Mouse (Mus musculus): Measurements from ENCODE around the gene Bmp8b. TPM values are rescaled to one million over a fixed set of nuclear protein-coding genes. Genes with fewer than 3 reads are reported as not detected.
"Not testable (repeated sequence)": the region's sequence is repeated elsewhere in the genome, so short reads cannot be mapped to it uniquely, and the experiment has no call there.

Bmp8b gene
- total RNA-seq, 2 experiments from 2014 or later: 0.20 to 0.29 TPM

DNA sequence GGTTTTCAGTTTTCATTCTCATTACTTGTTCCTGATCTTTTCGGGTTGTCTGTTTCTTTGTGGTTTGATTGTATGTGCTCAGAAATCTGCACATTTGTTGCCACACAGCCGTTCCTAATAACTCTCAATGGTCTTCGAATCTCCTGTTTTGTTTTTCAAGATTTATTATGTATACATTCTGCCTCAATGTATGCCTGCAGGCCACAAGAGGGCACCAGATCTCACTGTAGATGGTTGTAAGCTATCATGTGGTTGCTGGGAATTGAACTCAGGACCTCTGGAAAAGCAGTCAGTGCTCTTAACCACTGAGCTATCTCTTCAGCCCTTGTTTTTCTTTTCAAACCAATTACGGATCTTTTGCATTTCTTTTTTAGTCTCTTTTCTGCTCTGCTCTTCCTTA is 18.6 kb upstream of the Bmp8b start:
- TF ChIP-seq CTCF (conservative IDR thresholded peaks at IDR 0.05): peak; percentile 51
- no peak for DNase-seq (ENCODE audit: low spot score in 2 of 2)

DNA sequence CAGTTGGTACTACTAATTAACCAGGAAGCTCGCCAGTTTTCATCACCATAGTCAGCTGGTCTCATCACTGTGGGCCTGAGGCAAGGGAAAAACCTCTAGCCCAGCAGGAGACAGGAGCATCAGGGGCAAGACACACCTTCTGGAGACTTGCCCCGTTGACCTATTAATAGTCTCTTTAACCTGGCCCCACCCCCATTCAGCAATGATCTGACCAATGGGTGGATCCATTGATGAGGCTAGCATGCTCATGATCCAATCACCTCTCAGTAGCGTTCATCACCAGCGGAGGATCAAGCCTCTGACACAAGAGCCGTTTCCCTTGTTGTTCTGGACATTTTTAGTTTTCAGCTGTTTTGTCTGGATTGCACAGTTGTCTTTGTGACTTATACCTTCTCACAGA is 12.3 kb upstream of the Bmp8b start:
- TF ChIP-seq CTCF (conservative IDR thresholded peaks at IDR 0.05): no peak
- Histone ChIP-seq H3K27ac (no peak overlapping the region), H3K4me3 (no peak overlapping the region)
- DNase-seq (ENCODE audit: low spot score in 2 of 2): no peak

More for the DNA sequence above, 18.6 kb upstream of the Bmp8b start:
- no peak overlapping the region for H3K4me3 ChIP-seq
- no peak overlapping the region for H3K27ac ChIP-seq

GRCm38 (mm10) chr4:123093064-123093776 is 11.7 kb upstream of the Bmp8b start:
- H3K27ac ChIP-seq: no peak overlapping the region
- no peak for DNase-seq (ENCODE audit: low spot score in 2 of 2)
- H3K4me3 ChIP-seq: no peak overlapping the region
- TF ChIP-seq CTCF (conservative IDR thresholded peaks at IDR 0.05): no peak

DNA sequence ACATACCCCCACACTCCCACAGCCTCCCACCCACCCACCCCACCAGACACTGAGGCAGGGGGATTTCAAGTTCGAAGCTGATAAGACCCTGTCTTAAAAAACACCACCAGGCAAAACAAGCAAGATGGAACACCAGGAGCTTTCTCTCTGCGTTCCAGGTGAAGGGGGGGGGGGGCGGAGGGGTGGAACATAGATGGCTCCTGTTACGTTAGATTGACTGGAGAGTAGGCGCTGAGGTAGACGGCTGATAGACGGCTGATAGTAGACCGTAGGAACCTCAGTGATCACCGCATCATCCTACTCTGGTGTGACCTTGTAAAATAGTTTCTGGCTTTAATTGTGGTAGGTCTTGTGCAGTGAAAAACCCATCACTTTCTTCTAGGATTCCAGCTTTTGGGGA is 11.1 kb upstream of the Bmp8b start:
- Histone ChIP-seq H3K27ac (no peak overlapping the region), H3K4me3 (no peak overlapping the region)
- DNase-seq (ENCODE audit: low spot score in 2 of 2): no peak
- no peak for TF ChIP-seq CTCF (conservative IDR thresholded peaks at IDR 0.05)

DNA sequence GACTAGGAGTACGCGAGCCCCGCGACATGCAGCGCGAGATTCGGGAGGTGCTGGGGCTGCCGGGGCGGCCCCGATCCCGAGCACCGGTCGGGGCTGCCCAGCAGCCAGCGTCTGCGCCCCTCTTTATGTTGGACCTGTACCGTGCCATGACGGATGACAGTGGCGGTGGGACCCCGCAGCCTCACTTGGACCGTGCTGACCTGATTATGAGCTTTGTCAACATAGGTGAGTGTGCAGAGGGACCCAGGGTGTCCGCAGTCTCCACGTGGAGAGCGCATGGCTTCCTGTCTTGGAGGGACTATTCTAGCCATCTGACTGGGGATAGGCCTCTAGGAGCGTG is 456 bp downstream of the Bmp8b start:
- Histone ChIP-seq H3K4me3 (no peak overlapping the region), H3K27ac (no peak overlapping the region)
- no peak for DNase-seq (ENCODE audit: low spot score in 2 of 2)
- TF ChIP-seq CTCF (conservative IDR thresholded peaks at IDR 0.05): no peak

DNA sequence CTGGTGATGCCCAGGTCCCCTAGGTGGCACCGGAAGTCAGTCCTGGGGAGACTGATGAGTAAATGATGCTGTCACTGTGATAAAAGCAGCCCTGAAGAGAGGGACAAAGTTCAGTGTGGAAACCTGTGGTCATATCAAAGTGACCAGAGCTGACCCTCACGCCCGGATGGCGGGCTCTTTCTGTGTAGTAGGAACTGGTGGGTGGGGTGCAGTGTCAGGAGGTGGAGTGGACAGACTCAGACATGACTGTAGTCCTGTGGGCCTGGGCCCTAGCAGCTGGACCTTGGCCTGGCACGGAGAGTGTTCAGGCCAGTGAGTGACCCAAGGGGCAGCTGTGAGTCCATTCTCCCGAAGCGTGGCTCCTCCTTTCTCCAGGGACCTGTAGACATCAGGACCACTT is 964 bp downstream of the Bmp8b start:
- DNase-seq (ENCODE audit: low spot score in 2 of 2); H3K27ac ChIP-seq; H3K4me3 ChIP-seq: not testable (repeated sequence)

- no peak for TF ChIP-seq CTCF (conservative IDR thresholded peaks at IDR 0.05)
- no peak for DNase-seq (ENCODE audit: low spot score in 2 of 2)
- Histone ChIP-seq H3K27ac (no peak overlapping the region), H3K4me3 (no peak overlapping the region)
Observed at GRCm38 (mm10) chr4:123106864-123107263, 1.9 kb downstream of the Bmp8b start.

DNA sequence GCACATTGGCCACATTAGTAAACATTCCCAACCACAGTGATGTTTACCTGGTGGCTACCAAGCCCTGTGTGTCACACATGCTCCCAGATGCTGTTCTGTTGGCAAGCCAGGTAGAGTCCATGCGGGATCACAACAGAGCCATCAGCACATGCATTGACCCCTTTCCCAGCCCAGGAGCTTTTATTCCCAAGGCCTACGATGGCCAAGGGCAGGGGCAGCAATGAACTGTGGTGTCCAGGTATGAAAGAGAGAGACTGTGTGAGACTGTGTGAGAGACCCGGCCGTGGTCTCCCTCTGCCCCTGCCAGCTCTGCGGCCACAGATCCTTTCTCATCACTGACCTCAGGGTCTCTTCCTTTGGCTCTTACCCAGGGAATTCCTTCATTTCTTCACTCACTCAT is 3.1 kb downstream of the Bmp8b start:
- no peak for DNase-seq (ENCODE audit: low spot score in 2 of 2)
- Histone ChIP-seq H3K27ac (no peak overlapping the region), H3K4me3 (no peak overlapping the region)
- TF ChIP-seq CTCF (conservative IDR thresholded peaks at IDR 0.05): no peak

GRCm38 (mm10) chr4:123110751-123111150 is 5.8 kb downstream of the Bmp8b start:
- TF ChIP-seq CTCF (conservative IDR thresholded peaks at IDR 0.05): no peak
- Histone ChIP-seq H3K4me3 (no peak overlapping the region), H3K27ac (no peak overlapping the region)
- DNase-seq (ENCODE audit: low spot score in 2 of 2): no peak

DNA sequence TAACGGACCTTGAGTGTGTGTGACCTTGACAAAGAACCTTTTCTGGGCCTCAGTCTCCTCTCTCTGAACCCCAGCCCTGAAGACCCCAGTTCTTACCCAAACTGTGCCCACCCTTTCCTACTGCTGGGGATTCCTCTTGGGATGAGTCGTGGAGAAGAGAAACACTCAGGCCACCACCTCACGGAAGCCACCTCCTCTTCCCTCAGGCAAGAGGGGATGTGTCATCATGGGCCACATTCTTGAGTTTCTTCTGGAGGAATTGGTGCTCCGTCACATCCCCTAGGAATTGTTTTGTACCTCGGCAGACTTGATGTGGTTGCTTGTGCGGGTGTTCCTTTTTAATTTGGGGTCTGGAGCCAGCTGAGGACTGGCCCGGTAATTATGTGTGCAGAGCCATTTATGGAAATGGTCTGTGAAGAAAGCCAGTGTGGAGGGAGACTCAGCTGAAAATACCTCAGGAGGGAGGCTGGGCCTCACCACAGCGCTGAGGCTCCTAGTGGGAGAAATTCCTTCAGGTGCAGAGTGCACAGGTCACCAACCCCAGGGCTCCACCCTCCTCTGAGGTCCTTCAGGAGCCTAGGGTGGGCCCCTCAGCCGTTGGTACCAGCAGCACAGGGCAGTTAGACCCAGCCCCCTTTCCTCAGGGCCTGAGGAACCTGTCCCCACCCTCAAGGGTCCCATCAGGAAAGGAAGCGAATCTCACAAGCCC is 6.5 kb downstream of the Bmp8b start:
- H3K27ac ChIP-seq; DNase-seq (ENCODE audit: low spot score in 2 of 2); H3K4me3 ChIP-seq: not testable (repeated sequence)

GRCm38 (mm10) chr4:123112216-123112764 is 7.3 kb downstream of the Bmp8b start:
- Histone ChIP-seq H3K27ac (no peak overlapping the region), H3K4me3 (no peak overlapping the region)
- no peak for DNase-seq (ENCODE audit: low spot score in 2 of 2)
- no peak for TF ChIP-seq CTCF (conservative IDR thresholded peaks at IDR 0.05)

GRCm38 (mm10) chr4:123114651-123115050 is 9.7 kb downstream of the Bmp8b start:
- not testable (repeated sequence) for DNase-seq (ENCODE audit: low spot score in 2 of 2); H3K4me3 ChIP-seq; H3K27ac ChIP-seq

GRCm38 (mm10) chr4:123116011-123116410 is 11.0 kb downstream of the Bmp8b start, which contains the start of gene Oxct2b:
Gene Oxct2b (plus strand): TSS chr4:123116266.
- Histone ChIP-seq H3K4me3 (peak within 1 kb of the TSS; percentile 36), H3K27ac (no peak within 1 kb of the TSS)
- TF ChIP-seq CTCF (conservative IDR thresholded peaks at IDR 0.05): no peak
- no peak for DNase-seq (ENCODE audit: low spot score in 2 of 2)

GRCm38 (mm10) chr4:123116640-123117039 is 11.7 kb downstream of the Bmp8b start:
- DNase-seq (ENCODE audit: low spot score in 2 of 2): peak in 1 of 2 experiments; percentile 22
- peak overlapping the region; percentile 36 for H3K4me3 ChIP-seq
- H3K27ac ChIP-seq: not testable (repeated sequence)
